Mouse (Mus musculus) liver, embryonic 14.5 days (tissue): Measurements from ENCODE around the gene Rtl6.

Experiments used
- CTCF ChIP-seq: IDR thresholded peaks from 2 replicates; pipeline ENCODE4 v1.5.1; 2016; ENCODE audit warnings: antibody characterized with exemption, low read depth, control low read depth
- EP300 ChIP-seq: IDR thresholded peaks from 2 replicates; pipeline ENCODE4 v1.6.1; 2016; ENCODE audit warnings: antibody characterized with exemption, low read depth

DNA sequence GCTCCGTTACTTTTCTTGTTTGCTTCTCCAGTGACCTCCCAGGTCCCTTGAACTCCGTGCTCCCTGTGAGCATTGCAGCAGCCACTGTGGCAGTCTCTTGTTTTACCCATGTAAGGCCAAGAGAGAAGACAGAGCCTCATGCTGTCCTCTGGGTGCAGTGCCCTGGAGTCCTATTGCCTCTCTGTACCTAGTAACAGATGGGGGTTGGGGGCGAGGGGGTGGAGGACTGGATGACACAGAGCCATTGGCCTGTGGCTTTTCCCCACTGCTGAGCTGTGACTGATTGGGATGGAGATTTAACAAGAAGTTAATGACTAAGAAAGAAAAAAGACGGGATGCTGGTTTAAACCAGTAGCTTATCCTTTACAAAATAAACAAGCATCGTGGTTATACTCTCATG lies 16.4 kb downstream of the Rtl6 start:
- TF ChIP-seq CTCF (no peak), EP300 (no peak)
